Mouse (Mus musculus) adrenal gland, adult 2 months (tissue): Measurements from ENCODE around the gene Eed. TPM values are rescaled to one million over a fixed set of nuclear protein-coding genes. Genes with fewer than 3 reads are reported as not detected.
A peak's percentile ranks its signal among the peaks of the same experiment; 100 is the strongest.

Source experiments
- DNase-seq: peaks from one replicate; pipeline ENCODE4 v3.0.0; 2021
- polyA plus RNA-seq: library from polyadenylated mRNA; depleted of rRNA; stranded (reverse); fragments of >200 nt; gene quantifications from 2 replicates; pipeline ENCODE4 v1.2.3, GENCODE M21; 2012; rRNA removed
- total RNA-seq, 2 experiments: library from RNA; stranded (reverse); gene quantifications; 2 replicates each; pipeline ENCODE4 v1.2.3; 2021

Eed gene
- total and polyA plus RNA-seq, 3 experiments: 10.6 to 71.0 (median 49.3) TPM

DNA sequence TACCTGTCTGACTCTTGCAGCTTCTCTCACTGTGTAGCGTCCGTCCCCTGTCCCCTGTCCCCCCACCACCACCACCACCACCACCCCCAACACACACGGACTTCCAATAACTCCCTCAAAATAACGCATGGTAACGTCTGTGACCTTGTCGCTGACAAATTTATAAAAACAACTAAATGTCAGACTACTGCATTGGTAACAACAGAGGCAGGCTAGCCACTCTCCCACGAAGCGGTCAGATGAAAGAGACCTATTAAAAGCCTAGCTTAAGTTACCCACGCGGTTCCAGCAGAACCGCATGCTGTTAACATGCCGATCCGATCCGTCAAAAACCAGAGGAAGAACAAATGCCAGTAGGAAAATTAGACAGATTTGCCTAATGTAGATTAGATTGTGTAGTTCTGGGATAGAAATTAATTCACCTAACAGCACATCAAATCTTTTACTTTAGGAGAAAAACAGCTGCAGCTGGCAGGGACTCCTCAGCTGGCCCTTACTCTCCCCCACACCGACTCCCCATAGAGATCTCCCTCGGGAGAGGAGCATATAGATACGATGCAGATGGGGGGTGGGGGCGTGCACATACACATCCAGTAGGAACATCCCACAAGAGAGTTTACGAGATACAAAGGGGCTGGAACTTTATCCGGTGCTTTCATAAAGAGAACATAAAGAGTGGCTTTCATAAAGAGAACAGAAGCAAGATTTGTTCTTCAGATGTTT lies 71.7 kb downstream of the Eed start:
- DNase-seq: no peak

DNA sequence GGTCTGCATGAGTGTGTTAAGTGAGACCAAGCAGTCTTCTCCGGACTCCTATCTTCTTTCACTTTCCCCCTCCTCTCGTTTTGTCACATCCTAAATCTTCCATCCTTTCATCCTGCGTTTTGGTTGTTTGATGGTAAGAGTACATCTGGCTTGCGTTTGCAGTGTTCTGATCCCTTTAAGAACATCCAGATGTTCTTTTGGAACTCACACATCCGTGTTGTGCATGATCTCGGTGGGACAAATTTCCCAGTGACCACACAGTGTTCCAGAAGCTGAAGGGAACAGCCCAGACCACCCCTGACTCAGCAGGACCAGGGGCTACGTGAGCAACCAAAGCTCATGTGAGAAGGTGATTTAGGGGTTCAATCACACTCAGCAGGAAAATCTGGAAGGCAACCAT lies 72.4 kb downstream of the Eed start:
- DNase-seq: no peak

GRCm38 (mm10) chr7:89907950-89908349 lies 72.8 kb downstream of the Eed start:
- peak; percentile 82 for DNase-seq

Other genes with a start within 250 kb of the Eed start
- under 1 TPM; 0.14 to 0.28 TPM for gene Ccdc81, start 77.4 kb downstream of the Eed start, total RNA-seq
- gene Ccdc81, start 77.4 kb downstream of the Eed start, polyA plus RNA-seq: not detected in 2 replicates
- gene Hikeshi, start 39.8 kb downstream of the Eed start, total RNA-seq: 10 to 100 TPM; 84.6 to 85.3 TPM
- gene Hikeshi, start 39.8 kb downstream of the Eed start, polyA plus RNA-seq: 36.6 and 69.6 TPM in 2 replicates
- gene Picalm, start 149.2 kb upstream of the Eed start, total RNA-seq: 100 to 1,000 TPM; 153 to 160 TPM
- gene Picalm, start 149.2 kb upstream of the Eed start, polyA plus RNA-seq: 51.4 and 53.3 TPM in 2 replicates